Mouse (Mus musculus): ENCODE results near the gene Pmpcb. TPM values are rescaled to one million over a fixed set of nuclear protein-coding genes. Genes with fewer than 3 reads are reported as not detected.

Gene Pmpcb
- polyA plus RNA-seq (2014; fragmentation: Illumina TruSeq; extraction: RNeasy Lipid Tissue Mini Kit (QIAGEN cat#74804); ENCODE audit: low replicate concordance): 447 TPM

DNA sequence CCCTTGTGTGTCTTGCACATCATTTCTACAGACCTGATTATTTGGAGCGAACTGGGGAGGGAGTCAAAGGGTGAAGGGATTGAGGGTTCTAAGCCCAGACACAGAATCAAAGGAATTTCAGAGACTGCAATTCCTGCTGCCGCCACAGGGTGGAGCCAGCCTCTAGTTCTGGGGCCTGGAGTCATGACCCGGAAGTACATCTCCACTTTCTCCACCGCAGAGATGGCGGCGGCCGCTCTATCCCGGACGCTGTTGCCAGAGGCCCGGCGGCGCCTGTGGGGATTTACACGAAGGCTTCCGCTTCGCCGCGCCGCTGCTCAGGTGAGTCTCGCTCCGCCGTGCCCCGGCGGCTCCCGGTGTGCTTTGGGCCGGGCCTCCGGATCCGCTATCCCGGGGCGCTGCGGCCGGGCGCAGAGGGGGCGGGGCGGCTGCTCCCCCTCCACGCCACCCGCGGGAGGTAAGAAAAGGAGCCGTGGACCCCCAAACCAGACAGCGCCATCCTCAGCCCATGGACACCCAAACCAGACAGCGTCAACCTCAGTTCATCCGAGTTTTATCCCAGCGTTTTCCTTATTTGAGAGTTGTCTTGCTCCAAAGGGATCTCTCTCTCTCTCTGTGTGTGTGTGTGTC is at the start of gene Pmpcb:
Gene Pmpcb, plus strand, starts transcription at position 186 of the 630 bp plus-strand sequence.

DNA sequence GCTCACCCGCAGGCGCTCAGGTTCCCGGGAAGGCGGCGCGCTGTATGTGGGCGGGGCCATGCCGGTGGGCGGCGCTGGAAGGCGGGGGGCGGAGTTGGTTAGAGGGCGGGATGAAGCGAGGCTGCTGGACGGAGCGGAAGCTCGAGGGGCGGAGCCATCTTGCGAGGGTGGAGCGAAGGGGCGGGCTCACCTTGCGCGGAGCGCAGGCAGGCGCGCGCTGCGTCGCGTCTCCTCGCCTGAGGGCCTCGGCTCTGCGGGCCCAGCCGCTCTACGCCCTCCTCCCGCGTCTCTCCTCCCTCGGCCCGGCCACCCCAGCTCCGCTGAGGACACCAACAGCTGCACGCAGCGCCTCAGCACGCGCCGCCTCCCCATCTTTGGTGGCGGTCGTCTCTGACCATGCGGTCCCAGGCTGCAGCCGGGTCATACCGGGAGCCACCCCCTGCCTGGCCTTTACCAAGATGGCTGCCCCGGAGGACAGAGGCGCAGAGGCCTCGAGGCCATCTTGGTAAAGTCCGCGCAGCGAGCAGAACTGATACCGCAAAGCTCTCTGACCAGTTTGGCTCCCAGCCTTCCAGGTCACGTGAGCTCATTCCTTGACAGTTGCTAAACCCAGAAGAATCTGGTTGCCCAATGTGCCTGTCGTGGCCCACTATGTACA is 35.5 kb upstream of the Pmpcb start, which contains the start of gene Napepld:
Gene Napepld, minus strand, starts transcription at position 46 of the 658 bp plus-strand sequence.

DNA sequence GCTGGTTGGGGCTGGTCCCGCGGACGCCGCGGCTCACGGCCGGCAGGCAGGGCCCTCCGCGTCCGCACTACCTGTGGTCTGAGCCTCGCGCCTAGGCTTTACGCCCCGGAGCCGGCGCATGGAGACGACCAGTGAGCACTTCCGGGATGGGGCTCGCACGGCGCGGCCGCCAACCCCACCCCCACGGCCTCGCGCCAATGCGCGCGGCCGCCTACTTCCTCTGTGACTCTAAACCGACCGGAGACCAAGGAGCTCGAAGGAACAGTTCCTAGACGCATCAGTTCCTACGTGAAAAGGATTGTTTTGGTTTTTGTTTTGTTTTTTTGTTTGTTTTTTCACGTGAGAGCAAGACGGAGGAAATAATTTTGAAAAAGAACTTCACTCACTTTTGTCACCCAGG is 48.1 kb downstream of the Pmpcb start, which contains the start of the genes Dnajc2 and Psmc2:
Gene Dnajc2, minus strand, starts transcription at position 199 of the 400 bp plus-strand sequence.
Gene Psmc2, plus strand, starts transcription at position 231 of the 400 bp plus-strand sequence.

Other genes starting within 250 kb of the Pmpcb start
- 1.2 TPM for gene Lrrc17, start 193.6 kb upstream of the Pmpcb start, polyA plus RNA-seq (2014; fragmentation: Illumina TruSeq; extraction: RNeasy Lipid Tissue Mini Kit (QIAGEN cat#74804); ENCODE audit: low replicate concordance)
- 0.37 TPM for gene Fbxl13, start 91.5 kb upstream of the Pmpcb start, polyA plus RNA-seq (2014; fragmentation: Illumina TruSeq; extraction: RNeasy Lipid Tissue Mini Kit (QIAGEN cat#74804); ENCODE audit: low replicate concordance)
- 38.4 TPM for gene Armc10, start 91.3 kb upstream of the Pmpcb start, polyA plus RNA-seq (2014; fragmentation: Illumina TruSeq; extraction: RNeasy Lipid Tissue Mini Kit (QIAGEN cat#74804); ENCODE audit: low replicate concordance)
- 5.7 TPM for gene Napepld, start 35.7 kb upstream of the Pmpcb start, polyA plus RNA-seq (2014; fragmentation: Illumina TruSeq; extraction: RNeasy Lipid Tissue Mini Kit (QIAGEN cat#74804); ENCODE audit: low replicate concordance)
- gene Dnajc2, start 48.1 kb downstream of the Pmpcb start, polyA plus RNA-seq (2014; fragmentation: Illumina TruSeq; extraction: RNeasy Lipid Tissue Mini Kit (QIAGEN cat#74804); ENCODE audit: low replicate concordance): 74.0 TPM
- 40.9 TPM for gene Psmc2, start 48.1 kb downstream of the Pmpcb start, polyA plus RNA-seq (2014; fragmentation: Illumina TruSeq; extraction: RNeasy Lipid Tissue Mini Kit (QIAGEN cat#74804); ENCODE audit: low replicate concordance)
- not detected for gene Slc26a5, start 128.5 kb downstream of the Pmpcb start, polyA plus RNA-seq (2014; fragmentation: Illumina TruSeq; extraction: RNeasy Lipid Tissue Mini Kit (QIAGEN cat#74804); ENCODE audit: low replicate concordance)